Mouse (Mus musculus): ENCODE data around the gene Phactr3. TPM values are rescaled to one million over a fixed set of nuclear protein-coding genes. Genes with fewer than 3 reads are reported as not detected.

The Phactr3 gene
- polyA plus RNA-seq, 1 experiment from 2014 or later, result 0.20 TPM

DNA sequence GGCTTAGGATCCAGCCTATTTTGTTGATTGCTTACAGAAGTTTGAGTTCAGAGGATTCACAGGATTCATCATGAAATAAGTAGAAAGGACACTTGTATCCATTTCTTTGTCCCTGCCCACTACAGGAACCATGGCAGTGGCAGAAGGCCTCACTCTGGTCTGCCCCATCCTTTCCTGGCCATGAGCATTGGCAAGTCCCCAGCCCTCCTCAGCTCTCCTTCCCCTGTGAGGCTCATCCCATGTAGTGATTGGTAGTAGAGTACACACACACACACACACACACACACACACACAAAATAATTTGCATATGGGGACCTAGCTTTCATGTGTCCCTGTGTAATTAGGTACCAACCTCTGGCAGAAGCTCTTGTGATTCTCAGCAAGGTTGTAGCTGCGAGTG is 95.8 kb downstream of the Phactr3 start:
- Histone ChIP-seq H3K9ac (replicated peaks; ENCODE audit: low read depth) (no peak overlapping the region), H3K9me3 (ENCODE audit: low read length) (no peaks in the 10 kb centered on the region), H3K36me3 (ENCODE audit: insufficient read depth, low read length) (no peaks in the 10 kb centered on the region), H3K4me1 (ENCODE audit: insufficient read depth, low read depth, low read length) (no peaks in the 10 kb centered on the region), H3K27me3 (replicated peaks; ENCODE audit: insufficient read depth, low read length) (no peaks in the 10 kb centered on the region), H3K4me2 (replicated peaks; ENCODE audit: low read depth, low read length) (no peak overlapping the region), H3K4me3 (ENCODE audit: low read depth, low read length) (no peak overlapping the region), H3K27ac (ENCODE audit: low read length) (no peak overlapping the region)
- TF ChIP-seq CTCF (IDR thresholded peaks at IDR 0.05) (no peak), EP300 (IDR thresholded peaks at IDR 0.05) (no peak)
- 75% methylated on average over 1 of the region's 1 CpGs for WGBS
- no peak for DNase-seq (ENCODE audit: low spot score)
- ATAC-seq, result no peak

DNA sequence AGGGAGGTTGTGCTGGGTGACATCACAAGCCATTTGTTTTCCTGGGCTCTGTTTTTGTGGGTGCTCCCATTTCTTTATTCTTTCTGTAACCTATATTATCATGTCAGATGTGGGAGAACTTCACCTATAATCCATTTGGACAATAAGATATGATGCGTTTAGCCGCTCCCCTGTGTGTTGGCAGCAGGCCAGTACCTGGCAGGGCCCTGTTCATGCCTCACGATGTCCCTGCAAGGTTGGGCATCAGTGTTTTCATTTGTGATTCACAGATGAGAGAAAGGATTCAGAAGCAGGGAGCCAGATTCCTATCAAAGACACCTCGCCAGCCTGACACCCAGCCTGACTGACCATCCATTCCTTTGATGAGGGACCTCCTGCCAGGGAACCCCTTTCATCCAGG is 99.7 kb downstream of the Phactr3 start:
- H3K27me3 ChIP-seq (replicated peaks; ENCODE audit: insufficient read depth, low read length), result no peaks in the 10 kb centered on the region
- H3K4me1 ChIP-seq (ENCODE audit: insufficient read depth, low read depth, low read length), result no peaks in the 10 kb centered on the region
- no peak overlapping the region for H3K27ac ChIP-seq (ENCODE audit: low read length)
- H3K36me3 ChIP-seq (ENCODE audit: insufficient read depth, low read length), result no peaks in the 10 kb centered on the region
- no peak overlapping the region for H3K9ac ChIP-seq (replicated peaks; ENCODE audit: low read depth)
- no peak for TF ChIP-seq EP300 (IDR thresholded peaks at IDR 0.05)
- TF ChIP-seq CTCF (IDR thresholded peaks at IDR 0.05), result no peak
- no peak overlapping the region for H3K4me3 ChIP-seq (ENCODE audit: low read depth, low read length)
- ATAC-seq, result no peak
- no peaks in the 10 kb centered on the region for H3K9me3 ChIP-seq (ENCODE audit: low read length)
- no peak for DNase-seq (ENCODE audit: low spot score)
- H3K4me2 ChIP-seq (replicated peaks; ENCODE audit: low read depth, low read length), result no peak overlapping the region
- WGBS, result 53% methylated on average over 4 of the region's 4 CpGs

DNA sequence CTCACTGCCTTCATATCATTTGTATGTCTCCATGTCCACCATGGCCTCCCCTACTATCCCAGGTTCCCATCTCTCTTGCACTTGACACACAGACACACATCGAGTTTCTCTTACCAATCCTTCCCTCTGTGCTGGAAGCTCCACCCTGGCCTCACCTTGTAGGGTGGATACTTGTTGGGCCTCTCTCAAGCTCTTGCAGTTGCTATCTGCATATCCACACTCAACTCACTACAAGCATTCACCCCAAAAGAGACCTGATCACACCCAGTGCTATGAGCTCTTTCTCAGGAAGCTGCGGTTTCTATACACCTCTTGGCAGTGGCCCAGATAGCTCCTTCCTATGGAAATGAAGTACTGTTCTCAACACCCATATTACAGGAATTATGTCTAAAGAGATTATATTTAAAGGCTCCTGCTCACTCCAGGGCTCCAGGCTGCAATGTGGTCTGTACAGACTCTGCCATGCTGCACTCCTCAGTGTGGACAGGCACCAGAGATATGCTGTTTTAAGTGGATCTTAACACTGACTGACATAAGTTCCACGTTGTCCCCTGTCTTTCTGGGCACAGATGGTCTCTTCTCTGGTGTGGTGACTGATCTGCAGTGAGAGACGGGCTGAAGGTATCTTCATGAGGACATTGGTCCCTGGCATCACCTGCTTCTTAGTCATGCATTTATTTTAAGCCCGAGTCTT is 100.8 kb downstream of the Phactr3 start:
- Histone ChIP-seq H3K9ac (replicated peaks; ENCODE audit: low read depth) (no peak overlapping the region), H3K4me2 (replicated peaks; ENCODE audit: low read depth, low read length) (no peak overlapping the region), H3K4me3 (ENCODE audit: low read depth, low read length) (no peak overlapping the region), H3K27ac (ENCODE audit: low read length) (no peak overlapping the region), H3K36me3 (ENCODE audit: insufficient read depth, low read length) (no peaks in the 10 kb centered on the region), H3K4me1 (ENCODE audit: insufficient read depth, low read depth, low read length) (no peaks in the 10 kb centered on the region), H3K27me3 (replicated peaks; ENCODE audit: insufficient read depth, low read length) (no peaks in the 10 kb centered on the region), H3K9me3 (ENCODE audit: low read length) (no peaks in the 10 kb centered on the region)
- ATAC-seq, result no peak
- 56% methylated on average over 5 of the region's 5 CpGs for WGBS
- TF ChIP-seq EP300 (IDR thresholded peaks at IDR 0.05) (no peak), CTCF (IDR thresholded peaks at IDR 0.05) (no peak)
- DNase-seq (ENCODE audit: low spot score), result no peak

DNA sequence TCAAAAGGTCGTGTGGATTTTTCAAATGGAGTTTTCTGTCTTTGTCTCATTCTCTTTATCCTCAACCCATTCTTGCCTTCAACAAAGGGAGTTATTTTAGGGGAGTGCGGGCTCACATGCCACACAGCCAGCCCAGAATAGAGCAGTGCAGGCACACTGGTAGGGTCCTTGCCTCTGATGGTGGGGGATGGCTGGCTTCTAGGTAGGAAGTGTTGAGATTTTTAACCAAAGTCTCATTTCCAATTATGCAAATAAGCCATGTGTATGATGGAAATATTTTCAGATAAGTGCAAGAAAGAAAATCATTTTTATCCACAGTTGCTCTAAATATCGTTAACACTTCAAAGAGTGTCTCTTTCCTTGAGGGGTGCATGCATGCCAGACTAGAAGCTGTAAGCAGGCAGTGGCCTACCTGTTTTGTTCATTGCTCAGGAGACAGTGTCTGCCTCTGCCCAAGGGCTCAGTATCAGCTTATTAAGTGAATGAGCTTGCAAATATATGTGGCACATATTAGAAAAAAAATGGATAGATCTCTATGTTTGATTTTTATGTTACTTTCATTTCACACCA is 101.5 kb downstream of the Phactr3 start:
- Histone ChIP-seq H3K36me3 (ENCODE audit: insufficient read depth, low read length) (no peaks in the 10 kb centered on the region), H3K27me3 (replicated peaks; ENCODE audit: insufficient read depth, low read length) (no peaks in the 10 kb centered on the region), H3K4me2 (replicated peaks; ENCODE audit: low read depth, low read length) (no peak overlapping the region), H3K4me1 (ENCODE audit: insufficient read depth, low read depth, low read length) (no peaks in the 10 kb centered on the region), H3K27ac (ENCODE audit: low read length) (no peak overlapping the region), H3K9ac (replicated peaks; ENCODE audit: low read depth) (no peak overlapping the region), H3K9me3 (ENCODE audit: low read length) (no peaks in the 10 kb centered on the region), H3K4me3 (ENCODE audit: low read depth, low read length) (no peak overlapping the region)
- WGBS, result 77% methylated on average over 3 of the region's 3 CpGs
- TF ChIP-seq EP300 (IDR thresholded peaks at IDR 0.05) (no peak), CTCF (IDR thresholded peaks at IDR 0.05) (no peak)
- no peak for DNase-seq (ENCODE audit: low spot score)
- ATAC-seq, result no peak

DNA sequence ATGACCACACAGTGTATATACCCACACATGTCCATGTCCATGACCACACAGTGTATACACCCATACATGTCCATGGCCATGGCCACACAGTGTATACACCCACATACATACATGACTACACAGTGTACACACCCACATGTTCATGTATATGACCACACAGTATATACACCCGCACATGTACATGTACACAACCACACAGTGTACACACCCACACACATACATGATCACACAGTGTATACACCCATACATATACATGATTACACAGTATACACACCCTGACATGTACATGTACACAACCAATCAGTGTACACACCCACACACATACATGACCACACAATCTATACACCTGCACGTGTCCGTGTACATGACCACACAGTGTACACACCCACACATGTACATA is 102.2 kb downstream of the Phactr3 start:
- no peaks in the 10 kb centered on the region for H3K4me1 ChIP-seq (ENCODE audit: insufficient read depth, low read depth, low read length)
- no peak overlapping the region for H3K9ac ChIP-seq (replicated peaks; ENCODE audit: low read depth)
- no peaks in the 10 kb centered on the region for H3K27me3 ChIP-seq (replicated peaks; ENCODE audit: insufficient read depth, low read length)
- no peak overlapping the region for H3K4me3 ChIP-seq (ENCODE audit: low read depth, low read length)
- DNase-seq (ENCODE audit: low spot score), result no peak
- H3K9me3 ChIP-seq (ENCODE audit: low read length), result no peaks in the 10 kb centered on the region
- no peak overlapping the region for H3K4me2 ChIP-seq (replicated peaks; ENCODE audit: low read depth, low read length)
- TF ChIP-seq CTCF (IDR thresholded peaks at IDR 0.05) (no peak), EP300 (IDR thresholded peaks at IDR 0.05) (no peak)
- peak; percentile 23; the same call in 1 of the 2 replicates for ATAC-seq
- H3K36me3 ChIP-seq (ENCODE audit: insufficient read depth, low read length), result no peaks in the 10 kb centered on the region
- no peak overlapping the region for H3K27ac ChIP-seq (ENCODE audit: low read length)
- 89% methylated on average over 3 of the region's 3 CpGs for WGBS

DNA sequence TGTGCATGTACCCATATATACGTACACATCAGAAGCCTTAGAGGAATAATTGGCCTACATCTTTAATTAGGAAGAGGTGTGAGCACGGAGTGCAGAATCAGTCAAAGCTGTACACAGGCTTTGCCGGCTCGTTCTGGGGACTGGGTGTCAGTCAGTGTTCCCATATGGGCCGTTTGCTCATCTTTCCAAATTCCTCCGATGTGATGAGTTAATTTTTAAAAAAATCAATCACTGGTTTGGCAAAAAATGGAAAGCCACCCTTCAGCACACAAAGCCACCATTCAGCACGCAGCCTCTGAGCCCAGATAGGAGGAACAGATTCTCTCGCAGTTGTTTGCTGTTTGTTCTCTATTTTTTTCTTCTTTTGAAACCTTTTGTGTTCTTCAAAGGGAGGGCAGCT is 110.5 kb downstream of the Phactr3 start:
- WGBS, result 77% methylated on average over 8 of the region's 8 CpGs
- Histone ChIP-seq H3K9me3 (ENCODE audit: low read length) (no peaks in the 10 kb centered on the region), H3K27ac (ENCODE audit: low read length) (no peak overlapping the region), H3K36me3 (ENCODE audit: insufficient read depth, low read length) (no peaks in the 10 kb centered on the region), H3K4me3 (ENCODE audit: low read depth, low read length) (no peak overlapping the region), H3K4me2 (replicated peaks; ENCODE audit: low read depth, low read length) (no peak overlapping the region), H3K27me3 (replicated peaks; ENCODE audit: insufficient read depth, low read length) (no peaks in the 10 kb centered on the region), H3K4me1 (ENCODE audit: insufficient read depth, low read depth, low read length) (no peaks in the 10 kb centered on the region), H3K9ac (replicated peaks; ENCODE audit: low read depth) (no peak overlapping the region)
- no peak for ATAC-seq
- TF ChIP-seq EP300 (IDR thresholded peaks at IDR 0.05) (no peak), CTCF (IDR thresholded peaks at IDR 0.05) (no peak)
- no peak for DNase-seq (ENCODE audit: low spot score)
